Mouse (Mus musculus) frontal cortex, postnatal 14 days (tissue): Measurements from ENCODE around the gene Pskh1.

Experiments used
- DNase-seq, 2 experiments: peaks; one replicate each; pipeline ENCODE4 v3.0.0; 2022; ENCODE audit warnings: low spot score in 2 of 2

Gene Pskh1

GRCm38 (mm10) chr8:105892432-105892831, 7.8 kb upstream of the Pskh1 start:
- DNase-seq: no peak

DNA sequence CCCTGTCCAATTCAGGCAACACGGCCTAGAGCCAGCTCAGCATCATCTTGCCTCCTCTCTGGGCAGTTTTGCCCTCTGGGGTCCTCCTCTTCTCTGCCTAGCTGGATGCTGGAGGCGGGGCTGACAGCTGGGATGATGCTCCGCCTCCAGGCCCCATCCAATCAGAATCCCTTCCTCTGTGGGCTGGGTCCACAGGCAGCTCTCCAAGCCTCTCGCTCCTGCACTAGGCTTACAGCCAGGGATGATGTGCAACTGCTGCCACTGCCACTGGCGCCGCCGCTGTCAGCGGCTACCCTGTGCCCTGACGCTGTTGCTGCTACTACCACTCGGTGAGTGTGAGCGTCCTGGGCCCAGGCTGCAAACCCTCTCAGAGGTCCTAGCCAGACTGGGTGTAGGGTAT, 6.9 kb upstream of the Pskh1 start, which contains the start of gene Nrn1l:
Nrn1l (plus strand) TSS at position 229 of the 400 bp plus-strand sequence.
- peak; percentile 61 to 78 for DNase-seq

DNA sequence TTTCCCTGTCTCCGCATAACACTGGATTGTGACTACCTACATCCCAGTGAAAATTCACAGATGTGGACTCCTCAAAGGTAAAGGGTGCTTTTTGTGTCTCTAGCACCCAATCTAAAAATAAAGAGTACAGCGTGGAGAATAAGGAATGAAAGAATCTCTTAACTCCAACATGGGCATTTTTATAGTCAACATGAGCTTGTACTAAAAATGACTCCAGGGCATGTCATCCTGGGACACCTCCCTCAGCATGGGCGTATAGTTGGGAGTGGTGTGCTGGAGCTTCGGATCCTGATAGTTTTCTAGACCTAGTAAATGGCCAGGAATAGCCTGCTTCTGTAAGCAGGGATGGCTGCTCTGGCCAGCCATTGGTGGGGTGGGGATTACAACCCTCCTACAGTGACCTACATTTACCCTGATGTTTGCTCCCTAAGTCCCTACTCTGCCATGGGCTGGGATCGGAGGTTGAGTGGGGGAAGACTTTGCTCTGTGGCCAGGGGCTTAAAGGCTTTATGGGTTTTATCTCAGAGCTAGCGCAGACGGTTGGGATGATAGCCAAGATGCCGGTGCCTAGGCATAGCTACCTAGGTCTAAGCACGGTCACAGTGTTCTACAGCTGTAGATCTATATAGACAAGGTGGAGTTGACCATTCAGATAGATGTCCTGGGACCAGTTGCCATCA, 2.3 kb upstream of the Pskh1 start:
- no peak for DNase-seq

GRCm38 (mm10) chr8:105900941-105901616, 838 bp downstream of the Pskh1 start:
- DNase-seq: no peak

GRCm38 (mm10) chr8:105919390-105919789, 19.1 kb downstream of the Pskh1 start:
- no peak for DNase-seq

DNA sequence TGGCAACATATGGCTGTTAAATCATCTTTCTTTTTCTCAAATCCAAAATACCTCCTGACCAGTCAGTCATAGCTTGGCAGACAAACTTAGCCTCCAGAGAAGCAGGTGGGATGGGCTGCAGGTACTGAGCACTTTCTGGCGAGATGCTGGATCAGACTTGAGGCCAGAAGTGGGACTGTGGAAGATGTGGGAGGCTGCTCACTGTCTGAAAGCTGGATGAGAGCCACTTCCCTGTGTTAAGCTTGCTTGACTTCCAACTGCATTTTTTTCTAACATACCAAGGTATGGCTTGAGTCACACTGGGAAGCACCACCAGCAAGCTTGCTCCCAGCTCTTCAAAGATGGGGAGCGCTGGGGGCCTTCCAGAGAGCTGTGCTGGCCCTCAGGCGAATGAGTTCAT, 24.9 kb downstream of the Pskh1 start:
- DNase-seq: no peak

- DNase-seq: peak in 1 of 2 experiments; percentile 76
Observed at GRCm38 (mm10) chr8:105930602-105931001, 30.4 kb downstream of the Pskh1 start.

DNA sequence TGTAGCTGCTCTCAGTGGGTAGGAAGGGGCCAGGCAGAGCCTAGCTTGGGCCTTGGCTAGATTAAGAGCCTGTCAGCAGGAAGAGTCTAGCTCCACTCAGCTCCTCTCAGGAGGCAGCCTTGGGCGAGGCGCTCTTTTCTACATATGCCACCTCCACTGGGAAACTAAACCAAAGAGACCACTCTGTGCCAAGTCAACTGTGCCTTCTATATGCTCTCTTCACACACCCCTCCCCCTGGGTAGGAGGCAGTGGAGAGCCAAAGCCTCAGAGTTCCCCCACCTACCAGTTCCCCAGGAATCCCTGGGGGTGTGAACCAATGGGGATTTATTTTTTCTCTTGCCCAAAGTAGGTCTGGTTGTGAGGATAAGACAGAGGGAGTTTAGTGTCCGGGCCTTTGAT, 31.0 kb downstream of the Pskh1 start:
- DNase-seq: no peak

GRCm38 (mm10) chr8:105932525-105932924, 32.3 kb downstream of the Pskh1 start:
- DNase-seq: no peak

- DNase-seq: no peak
Observed at GRCm38 (mm10) chr8:105933762-105934161, 33.5 kb downstream of the Pskh1 start, which contains the start of gene Ctrl. TSS of gene Ctrl (minus strand) at chr8:105933862.

DNA sequence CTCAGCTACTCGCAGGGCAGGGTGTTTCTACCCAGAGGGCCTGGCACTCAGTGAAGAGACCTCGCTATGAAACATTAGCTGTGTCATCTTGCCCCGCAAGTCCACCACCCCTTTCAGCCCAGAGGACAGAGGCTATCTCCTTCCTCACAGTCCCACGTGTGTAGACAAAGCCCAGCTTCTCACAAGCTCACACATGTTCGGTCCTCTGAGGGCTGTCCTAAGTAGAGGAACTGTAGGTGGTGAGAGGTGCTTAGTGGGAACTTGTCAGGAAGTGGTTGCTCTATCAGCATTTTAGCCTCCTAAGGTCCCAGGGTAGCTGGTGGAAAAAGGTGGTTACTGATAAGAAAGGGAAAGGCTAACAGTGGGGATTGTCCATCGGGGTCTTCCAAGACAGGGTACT, 34.9 kb downstream of the Pskh1 start:
- DNase-seq: no peak

- no peak for DNase-seq
Observed at GRCm38 (mm10) chr8:105935863-105936603, 35.8 kb downstream of the Pskh1 start.

DNA sequence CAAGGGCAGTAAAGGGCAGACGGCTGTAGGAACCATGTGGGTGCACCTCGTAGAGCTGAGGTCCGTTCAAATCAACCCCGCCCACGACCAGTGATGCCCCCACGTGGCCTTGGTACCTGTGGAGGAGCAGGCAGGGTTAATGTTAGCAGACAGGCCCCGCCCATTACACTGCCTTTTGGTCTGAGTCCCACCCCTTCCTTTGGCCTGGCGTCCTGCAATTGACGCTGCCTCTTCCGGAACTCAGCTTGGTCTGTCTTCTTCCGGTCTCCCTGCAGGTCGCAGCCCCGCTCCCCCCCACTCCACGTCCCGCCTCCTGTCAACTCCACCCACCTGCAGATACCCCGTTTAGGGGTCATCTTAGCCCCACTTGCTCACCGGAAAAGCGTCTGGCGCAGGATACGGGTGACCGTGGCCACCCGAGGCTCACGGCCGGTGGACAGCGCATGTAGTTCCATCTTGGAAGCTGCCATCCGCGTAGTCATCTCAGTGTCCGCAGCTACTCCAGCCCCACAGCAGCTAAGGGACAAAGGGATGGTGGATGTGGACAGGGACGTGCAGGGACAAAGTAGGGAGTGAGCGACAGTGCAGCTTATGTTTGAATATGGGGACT, 36.7 kb downstream of the Pskh1 start:
- peak; percentile 78 to 80 for DNase-seq

- DNase-seq: peak in 1 of 2 experiments; percentile 43
Observed at GRCm38 (mm10) chr8:105937496-105938305, 37.5 kb downstream of the Pskh1 start.

- no peak for DNase-seq
Observed at GRCm38 (mm10) chr8:105938306-105938669, 38.0 kb downstream of the Pskh1 start, which contains the start of gene Psmb10. TSS of gene Psmb10 (minus strand) at chr8:105938444.

GRCm38 (mm10) chr8:105942026-105942425, 41.8 kb downstream of the Pskh1 start:
- no peak for DNase-seq

DNA sequence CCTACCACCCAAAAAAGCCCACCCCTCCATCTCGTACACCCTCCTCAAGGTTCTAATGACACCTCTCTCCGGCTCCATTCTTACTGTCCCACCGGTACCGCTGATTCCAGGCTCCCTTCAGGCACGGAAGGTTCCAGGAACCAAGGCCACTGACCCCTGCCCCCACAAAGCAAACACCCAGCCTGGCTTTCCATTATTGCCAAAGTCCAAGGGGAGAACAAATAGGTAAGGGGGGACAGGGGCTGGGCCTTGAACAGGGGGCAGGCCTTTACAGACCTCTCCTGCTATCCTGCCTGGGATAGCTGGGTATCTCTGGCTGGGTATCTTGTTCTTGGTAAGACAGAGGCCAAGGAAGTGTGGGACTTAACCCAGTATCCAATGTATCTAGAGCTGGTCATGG, 42.3 kb downstream of the Pskh1 start:
- no peak for DNase-seq

DNA sequence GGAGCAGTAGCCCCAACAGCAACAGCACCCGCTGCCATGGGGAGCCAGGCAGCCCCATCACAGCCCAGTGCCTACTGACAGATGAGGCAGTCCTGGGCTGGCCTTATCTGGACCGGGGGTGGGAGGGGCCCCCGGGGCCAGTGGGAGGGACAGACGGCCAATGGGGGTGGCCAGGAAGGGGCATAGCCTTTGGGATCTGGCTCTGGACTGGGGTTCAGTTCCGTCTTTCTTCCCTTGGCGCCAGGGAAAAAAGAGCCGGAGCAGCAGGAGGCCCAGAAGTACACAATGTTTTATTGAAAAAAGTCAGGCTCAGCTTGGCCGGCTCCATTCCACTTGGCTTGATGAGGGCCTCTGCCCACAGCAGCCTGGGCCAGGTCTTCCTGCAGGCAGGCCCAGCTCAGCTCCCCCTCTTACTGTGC, 43.1 kb downstream of the Pskh1 start, which contains the start of gene Lcat:
Lcat (minus strand) TSS at position 62 of the 419 bp plus-strand sequence.
- DNase-seq: no peak

DNA sequence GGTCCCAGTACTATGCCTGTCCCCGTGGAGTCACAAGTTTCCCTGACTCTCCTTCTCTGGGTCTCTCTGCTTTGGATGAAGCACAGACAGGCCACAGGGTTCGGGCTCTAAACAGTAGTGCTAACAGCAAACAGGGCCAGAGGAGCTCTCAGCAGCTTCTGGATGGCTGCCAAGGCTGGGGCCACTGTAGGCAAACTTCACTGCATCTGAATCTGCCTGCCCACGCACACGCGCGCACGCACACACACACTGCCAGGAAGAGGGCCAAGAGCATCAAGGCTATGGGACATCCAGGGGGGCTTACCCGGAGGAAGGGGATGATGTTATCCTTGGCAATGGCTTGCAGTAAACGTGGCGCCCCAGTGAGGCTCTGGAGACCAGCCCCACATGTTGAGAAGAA, 49.1 kb downstream of the Pskh1 start:
- peak in 1 of 2 experiments; percentile 60 for DNase-seq

GRCm38 (mm10) chr8:105951057-105951659, 50.9 kb downstream of the Pskh1 start:
- peak in 1 of 2 experiments; percentile 43 for DNase-seq

DNA sequence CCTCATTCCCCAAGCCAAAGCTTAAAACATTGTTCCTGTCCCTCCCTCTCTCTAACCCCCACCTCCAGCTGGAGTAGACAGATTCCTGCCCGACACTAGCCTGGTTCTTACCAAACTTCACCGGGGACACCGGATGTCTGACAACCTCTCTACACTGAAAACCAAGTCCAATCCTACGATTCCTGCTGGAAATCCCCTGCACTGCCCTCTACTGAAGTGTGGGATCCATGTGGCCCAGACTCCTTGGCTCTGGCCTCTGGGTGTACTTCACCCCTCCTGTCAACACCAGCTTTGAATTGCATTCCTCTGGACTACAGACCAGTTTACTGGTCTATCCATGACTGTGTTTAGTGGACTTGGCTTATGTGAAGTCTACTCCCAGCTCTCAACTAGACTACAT, 56.3 kb downstream of the Pskh1 start:
- DNase-seq: no peak
